Mouse (Mus musculus): ENCODE data around the gene Dnmt3a.

Dnmt3a gene

DNA sequence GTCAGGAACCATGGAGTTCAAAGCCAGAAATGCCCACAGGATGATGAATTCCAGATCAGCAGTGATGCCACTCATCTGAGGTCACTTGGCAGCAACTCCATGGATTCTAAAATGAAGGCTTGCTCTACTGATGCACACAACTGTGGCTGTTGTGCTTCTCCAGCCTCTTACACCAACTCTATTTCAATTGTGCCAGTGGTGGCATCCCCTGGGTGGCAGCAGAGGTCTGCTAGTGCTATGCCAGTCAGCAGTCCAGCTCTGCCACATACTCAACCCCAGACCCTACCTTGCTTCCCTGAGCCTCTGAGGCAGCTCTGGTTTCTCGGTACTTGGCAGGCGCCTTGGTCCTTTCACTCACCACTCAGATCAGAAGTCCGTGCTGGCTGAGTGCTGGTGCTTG is 123.0 kb downstream of the Dnmt3a start:
- DNase-seq: peak; percentile 24

DNA sequence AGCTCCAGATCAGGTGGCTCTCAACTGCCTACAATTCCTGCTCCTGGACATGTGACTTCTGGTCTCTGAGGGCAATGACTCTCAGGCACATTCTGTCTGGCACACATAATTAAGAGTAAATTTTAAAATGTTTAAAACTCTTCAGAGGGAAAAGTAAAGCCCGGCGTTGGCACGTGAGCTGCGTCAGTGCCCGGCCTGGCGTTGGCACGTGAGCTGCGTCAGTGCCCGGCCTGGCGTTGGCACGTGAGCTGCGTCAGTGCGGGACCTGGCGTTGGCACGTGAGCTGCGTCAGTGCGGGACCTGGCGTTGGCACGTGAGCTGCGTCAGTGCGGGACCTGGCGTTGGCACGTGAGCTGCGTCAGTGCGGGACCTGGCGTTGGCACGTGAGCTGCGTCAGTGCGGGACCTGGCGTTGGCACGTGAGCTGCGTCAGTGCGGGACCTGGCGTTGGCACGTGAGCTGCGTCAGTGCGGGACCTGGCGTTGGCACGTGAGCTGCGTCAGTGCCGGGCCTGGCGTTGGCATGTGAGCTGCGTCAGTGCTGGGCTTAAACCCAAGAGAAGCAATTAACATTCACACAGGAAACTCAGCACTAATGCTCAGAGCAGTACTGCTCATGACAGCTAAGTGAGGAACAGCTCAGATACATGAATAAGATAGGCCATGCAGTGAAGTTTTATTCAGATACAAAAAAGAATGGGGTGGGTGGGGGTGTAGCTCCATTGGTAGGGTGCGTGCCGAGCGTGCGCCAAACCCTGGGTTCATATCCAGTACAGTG is 124.5 kb downstream of the Dnmt3a start:
- DNase-seq: peak; percentile 58

DNA sequence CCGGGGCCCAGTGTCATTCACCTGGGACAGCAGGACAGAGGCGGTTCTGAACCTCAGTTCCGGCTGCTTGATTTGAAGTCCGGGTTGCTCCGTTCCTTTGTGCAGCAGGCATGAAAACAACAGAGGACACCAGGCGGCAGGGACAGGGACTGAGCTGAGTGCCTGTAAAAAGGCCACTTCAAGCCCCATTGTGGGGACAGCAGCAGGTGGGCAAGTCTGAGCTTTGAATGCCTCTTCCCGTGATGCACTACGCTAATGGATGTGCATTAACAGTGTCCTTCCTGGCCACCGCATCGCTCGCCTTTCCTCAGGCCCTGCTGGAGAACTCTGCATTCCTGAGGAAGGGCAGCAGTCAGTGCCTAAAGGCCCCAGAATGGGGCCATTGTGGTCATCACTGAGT is 136.2 kb downstream of the Dnmt3a start:
- DNase-seq: no peak

DNA sequence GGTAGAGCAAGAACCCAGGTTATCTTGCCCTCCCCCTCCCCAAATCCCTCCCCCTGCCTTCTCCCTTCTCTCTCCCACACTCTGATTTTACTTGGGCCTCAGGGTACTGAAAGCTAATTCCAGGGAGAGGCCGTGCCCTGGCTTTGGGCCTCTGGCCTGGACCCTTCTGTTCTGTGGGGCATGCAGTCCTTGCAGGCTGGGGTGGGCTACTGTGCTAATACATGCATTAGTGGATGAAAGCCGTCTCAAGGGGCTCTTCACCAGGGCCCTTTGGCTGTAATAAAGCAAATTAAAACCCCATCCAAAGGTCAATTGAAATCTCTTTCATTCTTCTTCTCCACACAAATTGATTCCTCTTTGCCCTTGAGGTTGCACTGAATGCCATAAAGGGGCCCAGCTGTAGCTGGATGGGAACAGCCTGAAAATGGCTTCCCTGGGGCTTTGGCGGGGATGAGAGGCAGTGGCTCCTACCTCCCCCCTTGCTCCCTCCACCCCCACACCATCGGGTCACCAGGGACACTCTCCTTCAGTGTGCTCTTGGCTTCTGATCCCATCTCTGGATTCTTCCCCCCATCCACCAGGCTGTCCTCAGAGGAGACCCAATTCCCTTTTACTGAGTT is 138.8 kb downstream of the Dnmt3a start:
- DNase-seq: no peak

DNA sequence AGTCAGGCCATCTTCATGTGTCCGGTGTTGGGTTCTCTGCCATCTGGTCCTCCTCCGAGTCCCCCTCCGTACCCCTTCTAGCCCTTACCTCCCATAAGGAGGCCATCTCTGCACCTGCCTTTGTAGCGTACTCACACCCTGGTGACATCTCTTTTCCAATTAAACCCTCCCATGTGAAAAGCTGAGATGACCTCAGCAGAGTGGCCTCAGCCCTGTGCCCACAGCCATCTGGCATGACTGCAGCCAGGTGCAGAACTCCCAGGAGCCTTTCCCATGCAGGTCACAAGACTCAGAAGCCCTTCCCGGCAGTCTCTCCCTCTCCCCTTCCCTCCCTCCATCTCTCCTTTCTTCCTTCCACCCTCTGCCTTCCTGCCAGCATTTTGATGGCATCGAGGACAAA is 141.7 kb downstream of the Dnmt3a start:
- DNase-seq: no peak

DNA sequence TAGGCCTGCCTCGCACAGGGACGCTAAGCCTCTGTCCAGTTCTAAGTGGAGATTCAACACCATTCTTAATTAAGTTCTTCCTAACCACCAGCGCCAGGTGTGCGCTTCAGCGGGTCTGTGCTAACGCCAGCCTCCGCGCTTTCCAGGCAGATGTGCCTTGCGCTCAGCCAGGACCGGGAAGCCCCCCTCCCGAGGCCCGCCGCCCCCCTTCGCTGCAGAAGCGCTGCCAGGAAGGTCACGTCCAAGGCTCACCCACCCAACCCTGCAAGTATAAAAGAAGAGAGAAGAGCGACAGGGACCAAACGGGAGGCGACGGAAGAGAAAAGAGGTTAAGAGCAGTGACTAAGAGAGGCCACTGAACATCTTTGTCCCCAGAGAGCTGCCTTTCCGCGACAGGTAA is 148.8 kb downstream of the Dnmt3a start, which contains the start of gene Pomc:
TSS of gene Pomc (plus strand) at position 301 of the 400 bp plus-strand sequence.
- DNase-seq: no peak

DNA sequence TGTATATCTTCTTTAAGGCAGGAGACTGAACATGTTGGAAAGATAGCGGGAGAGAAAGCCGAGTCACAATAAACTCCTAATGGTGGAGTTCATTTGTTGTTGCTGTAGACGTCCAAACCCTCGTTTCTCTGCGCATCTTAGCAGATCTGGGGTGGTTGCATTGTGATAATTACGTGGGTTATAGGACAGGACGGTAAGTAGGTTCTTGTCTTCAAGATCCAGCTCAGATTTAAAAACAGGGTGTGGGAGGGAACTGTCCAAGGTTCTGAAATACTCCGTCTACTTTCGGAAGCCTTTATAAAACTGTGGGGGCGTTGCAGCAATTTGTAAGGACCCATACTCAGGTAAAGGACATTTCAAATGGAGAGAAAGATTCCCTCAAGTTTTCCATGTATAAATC is 149.6 kb downstream of the Dnmt3a start:
- DNase-seq: no peak

DNA sequence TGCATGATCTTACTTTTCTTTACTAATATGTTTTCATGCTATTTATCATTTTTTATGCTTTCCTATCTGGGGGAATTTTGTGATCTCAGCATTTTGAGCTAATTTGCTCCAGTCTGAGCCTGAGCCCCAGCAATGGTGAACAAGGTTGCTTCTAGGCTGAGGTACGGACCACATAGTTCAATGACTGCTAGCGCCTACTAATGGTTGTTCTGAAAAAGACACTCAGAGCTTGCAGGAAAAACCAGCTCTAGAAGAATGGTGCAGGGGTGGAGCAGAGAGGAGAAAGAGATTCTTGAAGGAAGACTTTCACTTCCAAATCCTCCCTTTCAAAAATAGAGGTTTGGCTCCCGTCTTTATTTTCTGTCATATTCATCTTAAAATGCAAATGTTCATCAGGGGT is 150.5 kb downstream of the Dnmt3a start:
- DNase-seq: no peak

DNA sequence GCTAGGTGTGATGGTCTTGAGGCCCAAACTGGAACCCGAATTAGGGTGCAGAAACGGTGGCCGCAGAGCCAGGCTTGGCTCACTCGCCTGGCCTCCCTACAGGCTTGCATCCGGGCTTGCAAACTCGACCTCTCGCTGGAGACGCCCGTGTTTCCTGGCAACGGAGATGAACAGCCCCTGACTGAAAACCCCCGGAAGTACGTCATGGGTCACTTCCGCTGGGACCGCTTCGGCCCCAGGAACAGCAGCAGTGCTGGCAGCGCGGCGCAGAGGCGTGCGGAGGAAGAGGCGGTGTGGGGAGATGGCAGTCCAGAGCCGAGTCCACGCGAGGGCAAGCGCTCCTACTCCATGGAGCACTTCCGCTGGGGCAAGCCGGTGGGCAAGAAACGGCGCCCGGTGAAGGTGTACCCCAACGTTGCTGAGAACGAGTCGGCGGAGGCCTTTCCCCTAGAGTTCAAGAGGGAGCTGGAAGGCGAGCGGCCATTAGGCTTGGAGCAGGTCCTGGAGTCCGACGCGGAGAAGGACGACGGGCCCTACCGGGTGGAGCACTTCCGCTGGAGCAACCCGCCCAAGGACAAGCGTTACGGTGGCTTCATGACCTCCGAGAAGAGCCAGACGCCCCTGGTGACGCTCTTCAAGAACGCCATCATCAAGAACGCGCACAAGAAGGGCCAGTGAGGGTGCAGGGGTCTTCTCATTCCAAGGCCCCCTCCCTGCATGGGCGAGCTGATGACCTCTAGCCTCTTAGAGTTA is 154.2 kb downstream of the Dnmt3a start:
- peak; percentile 86 for DNase-seq

DNA sequence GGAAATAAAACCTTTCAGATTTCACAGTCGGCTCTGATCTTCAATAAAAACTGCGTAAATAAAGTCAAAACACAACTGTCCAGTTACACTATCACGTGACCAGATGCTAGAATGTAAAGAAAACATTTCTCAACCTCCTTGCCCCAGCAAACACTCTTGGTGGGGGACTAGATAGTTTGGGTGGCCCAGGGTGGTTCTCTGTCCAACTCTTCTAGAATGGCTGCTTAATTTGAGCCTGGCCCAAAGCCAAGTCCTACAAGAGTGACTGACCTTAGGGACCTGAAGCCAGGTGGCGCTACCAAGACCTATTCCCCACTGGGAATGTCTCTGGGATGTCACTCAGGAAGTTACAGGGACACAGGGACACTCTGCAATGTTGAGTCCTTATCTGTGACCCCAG is 154.7 kb downstream of the Dnmt3a start:
- no peak for DNase-seq

All from right cerebral cortex, postnatal 25 days (tissue).